In the genomic region with DNA sequence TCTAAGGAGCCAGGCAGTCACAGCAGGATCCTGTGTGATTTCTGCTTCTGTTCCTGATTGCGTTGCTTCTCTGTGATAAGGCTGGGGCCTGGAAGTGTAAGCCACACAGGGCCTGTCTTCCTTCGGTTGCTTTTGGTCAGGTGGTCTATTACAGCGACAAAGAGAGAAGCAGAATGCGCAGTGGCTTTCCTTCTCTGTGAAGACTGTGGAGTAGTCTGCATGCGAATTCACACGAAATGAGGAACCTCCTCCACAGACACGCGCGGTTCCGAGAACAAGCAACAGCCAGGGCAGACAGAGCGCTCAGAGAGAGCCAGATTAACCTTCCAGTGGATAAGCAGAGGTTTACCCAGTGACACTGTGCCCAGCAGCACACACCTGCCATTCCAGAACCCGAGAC, we compare ENCODE assay signal across 12 mouse cellular contexts. TPM values are rescaled to one million over a fixed set of nuclear protein-coding genes. Genes with fewer than 3 reads are reported as not detected.
DNase-seq lines count a peak whose midpoint lies in the region; ATAC-seq and TF ChIP-seq lines count a peak whose summit lies in the region.
"Had no signal": no experiment of that assay in that cellular context is flagged by ENCODE, and none has a peak within 500 bp of the region (broad histone marks: within the 10 kb centered on the region; RNA-seq: fewer than 3 reads in every experiment).

No protein-coding gene starts in this region.

- no peaks in the 10 kb centered on the region for H3K36me3 ChIP-seq in lung, embryonic 14.5 days (ENCODE audit: insufficient read depth)
- no peaks in the 10 kb centered on the region for H3K36me3 ChIP-seq in embryonic facial prominence, embryonic 13.5 days
- H3K36me3 ChIP-seq: neural tube, embryonic 12.5 days had no signal

- TF ChIP-seq CTCF in lung, embryonic 14.5 days (IDR thresholded peaks at IDR 0.05; ENCODE audit: low read depth), result no peak

- H3K4me1 ChIP-seq in lung, embryonic 14.5 days (ENCODE audit: insufficient read depth), result no peaks in the 10 kb centered on the region
- H3K4me1 ChIP-seq in embryonic facial prominence, embryonic 13.5 days, result peaks cover 6% of the 10 kb centered on the region; the same call in 1 of the 2 replicates
- H3K4me1 ChIP-seq: neural tube, embryonic 12.5 days had no signal

- H3K4me2 ChIP-seq in lung, embryonic 14.5 days, result peak overlapping the region; percentile 55; the same call in 1 of the 2 replicates
- peak overlapping the region; percentile 54 for H3K4me2 ChIP-seq in embryonic facial prominence, embryonic 13.5 days

- no peaks in the 10 kb centered on the region for H3K9me3 ChIP-seq in lung, embryonic 14.5 days (ENCODE audit: low read depth, low read length)
- H3K9me3 ChIP-seq in embryonic facial prominence, embryonic 13.5 days, result no peaks in the 10 kb centered on the region
- H3K9me3 ChIP-seq: neural tube, embryonic 12.5 days had no signal

- H3K4me3 ChIP-seq in lung, embryonic 14.5 days (ENCODE audit: low read depth, low read length), result peak overlapping the region; percentile 28; the same call in 1 of the 2 replicates
- H3K4me3 ChIP-seq in embryonic facial prominence, embryonic 13.5 days, result peak overlapping the region; percentile 29; the same call in 1 of the 2 replicates
- H3K4me3 ChIP-seq: neural tube, embryonic 12.5 days had no signal

- peak; percentile 41; the same call in 1 of the 2 replicates for ATAC-seq in frontal cortex, adult (ENCODE audit: low TSS enrichment)
- ATAC-seq in lung, embryonic 14.5 days (ENCODE audit: insufficient read depth), result no peak
- ATAC-seq in embryonic facial prominence, embryonic 13.5 days (ENCODE audit: insufficient number of reproducible peaks, insufficient read depth, low FRiP score, low TSS enrichment, low read depth), result no peak
- ATAC-seq in monocyte, adult 5-6 weeks (replicated peaks; ENCODE audit: insufficient number of reproducible peaks, low FRiP score, low TSS enrichment, poor library complexity, severe bottlenecking), result peak; percentile 40
- no peak for ATAC-seq in erythroid progenitor cell, adult 5-6 weeks (replicated peaks; ENCODE audit: low FRiP score, poor library complexity, severe bottlenecking)

- no peak overlapping the region for H3K27ac ChIP-seq in lung, embryonic 14.5 days (ENCODE audit: low read depth)
- no peak overlapping the region for H3K27ac ChIP-seq in embryonic facial prominence, embryonic 13.5 days
- H3K27ac ChIP-seq: neural tube, embryonic 12.5 days had no signal

- 82% methylated on average over 12 of the region's 12 CpGs for WGBS in lung, embryonic 14.5 days
- 79% methylated on average over 12 of the region's 12 CpGs for WGBS in embryonic facial prominence, embryonic 13.5 days

- H3K9ac ChIP-seq in lung, embryonic 14.5 days, result no peak overlapping the region
- H3K9ac ChIP-seq in embryonic facial prominence, embryonic 13.5 days, result no peak overlapping the region
- H3K9ac ChIP-seq: neural tube, embryonic 12.5 days had no signal

- DNase-seq in frontal cortex, postnatal 25 days (ENCODE audit: low spot score in 2 of 2), result no peak
- no peak for DNase-seq in lung, embryonic 14.5 days
- DNase-seq in lung, postnatal 25 days (ENCODE audit: low spot score), result no peak
- DNase-seq in urinary bladder, postnatal 36 days (ENCODE audit: low spot score in 2 of 2), result no peak
- DNase-seq: kidney, postnatal 4 days had no signal

- H3K27me3 ChIP-seq in lung, embryonic 14.5 days (ENCODE audit: insufficient read depth, low read length), result no peaks in the 10 kb centered on the region
- H3K27me3 ChIP-seq in embryonic facial prominence, embryonic 13.5 days, result no peaks in the 10 kb centered on the region
- H3K27me3 ChIP-seq: neural tube, embryonic 12.5 days had no signal

RNA-seq across cellular contexts. Expression of a gene that starts 15.7 kb away (rescaled TPM):
- polyA plus RNA-seq in lung, embryonic 14.5 days (2014; fragmentation: Nextera tagmentation; extraction: Ambion mirVana), result not detected in 2 replicates
- not detected in 2 replicates for polyA plus RNA-seq in embryonic facial prominence, embryonic 13.5 days (2015; fragmentation: Nextera tagmentation; extraction: Ambion mirVana)
- total RNA-seq in monocyte, adult 5-6 weeks (2017), result not detected in 3 replicates
- not detected in 2 replicates for total RNA-seq in erythroid progenitor cell, adult 5-6 weeks (2015; ENCODE audit: low replicate concordance)
- total RNA-seq in erythroid progenitor cell, adult 5-6 weeks (2017; ENCODE audit: low replicate concordance), result not detected in 2 replicates
- polyA plus RNA-seq: frontal cortex, adult 2 months; heart, postnatal 0 days; neural tube, embryonic 12.5 days had no signal

RNA-seq across cellular contexts. Expression of a gene that starts 20.3 kb away (rescaled TPM):
- polyA plus RNA-seq in lung, embryonic 14.5 days (2014; fragmentation: Nextera tagmentation; extraction: Ambion mirVana), result 0.92 and 1.1 TPM in 2 replicates
- 1.4 and 1.5 TPM in 2 replicates for polyA plus RNA-seq in embryonic facial prominence, embryonic 13.5 days (2015; fragmentation: Nextera tagmentation; extraction: Ambion mirVana)
- 0.78 to 1.4 TPM in 2 of 3 replicates, not detected in the other for total RNA-seq in monocyte, adult 5-6 weeks (2017)
- not detected in 2 replicates for total RNA-seq in erythroid progenitor cell, adult 5-6 weeks (2015; ENCODE audit: low replicate concordance)
- not detected in 2 replicates for total RNA-seq in erythroid progenitor cell, adult 5-6 weeks (2017; ENCODE audit: low replicate concordance)

RNA-seq across cellular contexts. Expression of a gene that starts 23.5 kb away (rescaled TPM):
- polyA plus RNA-seq in lung, embryonic 14.5 days (2014; fragmentation: Nextera tagmentation; extraction: Ambion mirVana), result 21.9 and 23.8 TPM in 2 replicates
- polyA plus RNA-seq in embryonic facial prominence, embryonic 13.5 days (2015; fragmentation: Nextera tagmentation; extraction: Ambion mirVana), result 34.4 and 34.9 TPM in 2 replicates
- 11.0 to 15.9 TPM (median 11.5 TPM) in 3 replicates for total RNA-seq in monocyte, adult 5-6 weeks (2017)
- 9.6 and 12.6 TPM in 2 replicates for total RNA-seq in erythroid progenitor cell, adult 5-6 weeks (2015; ENCODE audit: low replicate concordance)
- 4.8 and 9.4 TPM in 2 replicates for total RNA-seq in erythroid progenitor cell, adult 5-6 weeks (2017; ENCODE audit: low replicate concordance)

RNA-seq across cellular contexts. Expression of a gene that starts 26.1 kb away (rescaled TPM):
- polyA plus RNA-seq in lung, embryonic 14.5 days (2014; fragmentation: Nextera tagmentation; extraction: Ambion mirVana), result 1,245 and 1,303 TPM in 2 replicates
- 936 and 1,128 TPM in 2 replicates for polyA plus RNA-seq in embryonic facial prominence, embryonic 13.5 days (2015; fragmentation: Nextera tagmentation; extraction: Ambion mirVana)
- total RNA-seq in monocyte, adult 5-6 weeks (2017), result 966 to 1,078 TPM (median 1,028 TPM) in 3 replicates
- total RNA-seq in erythroid progenitor cell, adult 5-6 weeks (2015; ENCODE audit: low replicate concordance), result 522 and 544 TPM in 2 replicates
- total RNA-seq in erythroid progenitor cell, adult 5-6 weeks (2017; ENCODE audit: low replicate concordance), result 281 and 297 TPM in 2 replicates

RNA-seq across cellular contexts. Expression of a gene that starts 36.4 kb away (rescaled TPM):
- polyA plus RNA-seq in lung, embryonic 14.5 days (2014; fragmentation: Nextera tagmentation; extraction: Ambion mirVana), result 2.1 TPM in 2 replicates
- polyA plus RNA-seq in embryonic facial prominence, embryonic 13.5 days (2015; fragmentation: Nextera tagmentation; extraction: Ambion mirVana), result 7.8 and 10.2 TPM in 2 replicates
- total RNA-seq in monocyte, adult 5-6 weeks (2017), result 4.3 to 13.1 TPM (median 4.5 TPM) in 3 replicates
- total RNA-seq in erythroid progenitor cell, adult 5-6 weeks (2015; ENCODE audit: low replicate concordance), result 1.3 and 2.5 TPM in 2 replicates
- 1.7 and 2.6 TPM in 2 replicates for total RNA-seq in erythroid progenitor cell, adult 5-6 weeks (2017; ENCODE audit: low replicate concordance)

Comparison
In these comparisons a context has a peak if more than half of its experiments do, and no peak if none do; other contexts are left out.
1. ATAC-seq: peak in frontal cortex, adult (single experiment) and monocyte, adult 5-6 weeks (single experiment); none in lung, embryonic 14.5 days (single experiment), embryonic facial prominence, embryonic 13.5 days (single experiment) and erythroid progenitor cell, adult 5-6 weeks (single experiment).